Mouse (Mus musculus) bone marrow, adult 2 months (tissue): Measurements from ENCODE around the gene Vmn1r112. TPM values are rescaled to one million over a fixed set of nuclear protein-coding genes. Genes with fewer than 3 reads are reported as not detected.
"Not testable (repeated sequence)": the region's sequence is repeated elsewhere in the genome, so short reads cannot be mapped to it uniquely, and the experiment has no call there.

Experiments used
- H3K27ac ChIP-seq: fragments of 200-500 bp; 2 replicates; pipeline ENCODE4 v1.5.1; 2012; ENCODE audit warnings: low read depth, mild to moderate bottlenecking, control low read depth, inconsistent platforms, low read length; ENCODE audit not compliant: control insufficient read depth, poor library complexity, insufficient read depth
- H3K4me1 ChIP-seq: fragments of 200-500 bp; 2 replicates; pipeline ENCODE4 v1.6.1; 2011; ENCODE audit warnings: low read length; ENCODE audit not compliant: control insufficient read depth, insufficient read depth
- H3K4me3 ChIP-seq: fragments of 200-500 bp; replicated peaks from 2 replicates; pipeline ENCODE3; 2011; ENCODE audit warnings: mild to moderate bottlenecking, low read depth, low read length, control low read depth; ENCODE audit not compliant: control insufficient read depth
- WGBS: fragments of 180-500 bp; shearing (Covaris S2); methylation state at CpG from one replicate; pipeline ENCODE4 v1.1.7; 2018; 5-methylcytosine and 5-hydroxymethylcytosine counted together
- polyA plus RNA-seq: library from polyadenylated mRNA; stranded (reverse); fragments of >200 nt; gene quantifications from 2 replicates; pipeline ENCODE4 v1.2.4, GENCODE M21; 2011; ENCODE audit warnings: low replicate concordance; ENCODE audit not compliant: missing spikeins, insufficient read depth, insufficient read length

The Vmn1r112 gene
- polyA plus RNA-seq = not detected in 2 replicates

- H3K4me1 ChIP-seq, H3K27ac ChIP-seq, H3K4me3 ChIP-seq: not testable (repeated sequence)
- WGBS = no CpG with 5 or more reads among the region's 3 CpGs
These were observed at the start of gene Vmn1r112 for GRCm38 (mm10) chr7:20770885-20771284. TSS of gene Vmn1r112 (plus strand) at chr7:20771185.

DNA sequence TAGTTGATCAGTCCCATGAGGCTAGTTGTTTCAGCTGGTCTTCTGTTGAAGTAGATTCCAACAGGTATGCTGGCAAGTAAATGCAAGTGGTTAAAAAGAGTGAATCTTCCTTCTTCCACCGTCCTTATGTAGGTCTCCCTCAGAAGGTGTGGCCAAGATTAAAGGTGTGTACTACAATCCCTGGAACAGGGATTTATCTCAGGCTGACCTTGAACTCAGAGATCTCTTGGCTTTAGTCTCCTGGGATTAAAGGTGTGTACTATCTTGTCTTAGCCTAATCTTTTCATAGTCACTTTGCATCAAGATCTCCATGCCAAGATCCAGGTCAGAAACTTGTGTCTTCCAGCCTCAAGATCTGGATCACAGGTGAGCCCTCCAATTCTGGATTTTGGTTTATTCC, 40.5 kb upstream of the Vmn1r112 start, which contains the start of gene Gm10668:
Gm10668 (minus strand) TSS at position 101 of the 400 bp plus-strand sequence.
- H3K27ac ChIP-seq, H3K4me1 ChIP-seq, H3K4me3 ChIP-seq: not testable (repeated sequence)
- WGBS = no CpG with 5 or more reads among the region's 1 CpGs

- not testable (repeated sequence) for H3K27ac ChIP-seq, H3K4me3 ChIP-seq, H3K4me1 ChIP-seq
- 61% methylated on average over 2 of the region's 2 CpGs for WGBS
These were observed 16.0 kb downstream of the Vmn1r112 start, which contains the start of gene Vmn1r113 for GRCm38 (mm10) chr7:20786985-20787384. TSS of gene Vmn1r113 (plus strand) at chr7:20787285.

DNA sequence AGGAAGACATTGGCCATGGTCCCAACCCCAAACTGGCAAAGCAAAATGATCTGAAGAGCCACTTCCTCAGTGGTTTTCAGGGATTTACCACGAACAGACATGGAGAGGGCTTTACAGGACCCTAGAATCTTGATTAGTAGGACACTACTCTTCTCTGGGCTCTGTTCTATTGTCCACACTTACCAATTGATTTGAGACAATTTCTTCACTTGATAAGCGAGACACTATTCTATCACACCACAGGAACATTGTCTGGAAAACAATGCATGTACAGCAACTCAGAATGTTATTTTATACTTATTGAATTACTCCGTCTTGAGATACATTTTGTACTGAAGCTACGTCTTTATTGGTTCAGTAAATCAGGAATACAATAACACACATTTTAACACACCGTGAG, 41.1 kb downstream of the Vmn1r112 start, which contains the start of gene Vmn1r114:
Vmn1r114 (minus strand) TSS at position 101 of the 400 bp plus-strand sequence.
- WGBS = no CpG with 5 or more reads among the region's 5 CpGs
- not testable (repeated sequence) for H3K4me3 ChIP-seq, H3K4me1 ChIP-seq, H3K27ac ChIP-seq

Other genes starting within 250 kb of the Vmn1r112 start
- not detected in 2 replicates for gene Vmn1r104, start 237.3 kb upstream of the Vmn1r112 start, polyA plus RNA-seq
- not detected in 2 replicates for gene Gm5726, start 225.4 kb upstream of the Vmn1r112 start, polyA plus RNA-seq
- not detected in 2 replicates for gene Gm4141, start 194.9 kb upstream of the Vmn1r112 start, polyA plus RNA-seq
- not detected in 2 replicates for gene Gm4513, start 172.2 kb upstream of the Vmn1r112 start, polyA plus RNA-seq
- not detected in 2 replicates for gene Vmn1r107, start 102.3 kb upstream of the Vmn1r112 start, polyA plus RNA-seq
- gene Vmn1r111, start 68.0 kb upstream of the Vmn1r112 start, polyA plus RNA-seq = not detected in 2 replicates
- not detected in 2 replicates for gene Gm10668, start 40.6 kb upstream of the Vmn1r112 start, polyA plus RNA-seq
- gene Vmn1r113, start 16.1 kb downstream of the Vmn1r112 start, polyA plus RNA-seq = not detected in 2 replicates
- gene Vmn1r114, start 41.0 kb downstream of the Vmn1r112 start, polyA plus RNA-seq = not detected in 2 replicates
- not detected in 2 replicates for gene Vmn1r115, start 73.8 kb downstream of the Vmn1r112 start, polyA plus RNA-seq
- gene Vmn1r116, start 101.1 kb downstream of the Vmn1r112 start, polyA plus RNA-seq = not detected in 2 replicates
- gene Vmn1r117, start 112.9 kb downstream of the Vmn1r112 start, polyA plus RNA-seq = not detected in 2 replicates
- not detected in 2 replicates for gene Vmn1r118, start 141.2 kb downstream of the Vmn1r112 start, polyA plus RNA-seq
- gene Vmn1r119, start 241.3 kb downstream of the Vmn1r112 start, polyA plus RNA-seq = not detected in 2 replicates